Mouse (Mus musculus) neural tube, embryonic 11.5 days (tissue): ENCODE measurements at regions not wholly inside any gene's neighbourhood (a gene's known extent, or its start where the extent isn't known, plus 50 kb on each side); places are given as distances from the start of the nearest gene placed in this dataset.

ENCODE experiments used
- ATAC-seq: fragments of 200-750 bp; cut with Nextera tagmentation; 2 replicates; pipeline ENCODE4 v1.8.0; 2017; ENCODE audit warnings: moderate number of reproducible peaks, mild to moderate bottlenecking, moderate TSS enrichment, moderate library complexity; ENCODE audit not compliant: insufficient read depth, low FRiP score, low TSS enrichment
- DNase-seq: peaks from one replicate; pipeline ENCODE4 v3.0.0-alpha.2; 2015; ENCODE audit warnings: low spot score
- H3K27ac ChIP-seq: fragments of 300-500 bp; sonication (generic); 2 replicates; pipeline ENCODE4 v1.5.1; 2014; ENCODE audit warnings: low read depth, mild to moderate bottlenecking, low read length
- H3K27me3 ChIP-seq: fragments of 300-500 bp; sonication (generic); 2 replicates; pipeline ENCODE4 v1.6.1; 2014; ENCODE audit warnings: mild to moderate bottlenecking, low read length, mixed read lengths; ENCODE audit not compliant: control insufficient read depth, insufficient read depth
- H3K36me3 ChIP-seq: fragments of 300-500 bp; sonication (generic); 2 replicates; pipeline ENCODE4 v1.6.1; 2014; ENCODE audit warnings: mild to moderate bottlenecking, low read length, moderate library complexity, mixed read lengths; ENCODE audit not compliant: control insufficient read depth, insufficient read depth
- H3K4me1 ChIP-seq: fragments of 300-500 bp; sonication (generic); 2 replicates; pipeline ENCODE4 v1.6.1; 2014; ENCODE audit warnings: low read length, mixed read lengths; ENCODE audit not compliant: control insufficient read depth, insufficient read depth
- H3K4me2 ChIP-seq: fragments of 300-500 bp; sonication (generic); 2 replicates; pipeline ENCODE4 v1.6.1; 2014; ENCODE audit warnings: low read depth, mild to moderate bottlenecking, moderate library complexity
- H3K4me3 ChIP-seq: fragments of 300-500 bp; sonication (generic); 2 replicates; pipeline ENCODE4 v1.5.1; 2014; ENCODE audit warnings: low read depth, low read length
- H3K9ac ChIP-seq: fragments of 300-500 bp; sonication (generic); 2 replicates; pipeline ENCODE4 v1.6.1; 2014; ENCODE audit warnings: mild to moderate bottlenecking, low read length
- H3K9me3 ChIP-seq: fragments of 300-500 bp; sonication (generic); 2 replicates; pipeline ENCODE4 v1.6.1; 2016; ENCODE audit warnings: low read length; ENCODE audit not compliant: control insufficient read depth
- WGBS: fragments of 180-500 bp; shearing (Covaris S2); extraction: QIAGEN DNeasy Blood & Tissue Kit; methylation state at CpG from one replicate; pipeline ENCODE4 v1.1.7; 2014; 5-methylcytosine and 5-hydroxymethylcytosine counted together

DNA sequence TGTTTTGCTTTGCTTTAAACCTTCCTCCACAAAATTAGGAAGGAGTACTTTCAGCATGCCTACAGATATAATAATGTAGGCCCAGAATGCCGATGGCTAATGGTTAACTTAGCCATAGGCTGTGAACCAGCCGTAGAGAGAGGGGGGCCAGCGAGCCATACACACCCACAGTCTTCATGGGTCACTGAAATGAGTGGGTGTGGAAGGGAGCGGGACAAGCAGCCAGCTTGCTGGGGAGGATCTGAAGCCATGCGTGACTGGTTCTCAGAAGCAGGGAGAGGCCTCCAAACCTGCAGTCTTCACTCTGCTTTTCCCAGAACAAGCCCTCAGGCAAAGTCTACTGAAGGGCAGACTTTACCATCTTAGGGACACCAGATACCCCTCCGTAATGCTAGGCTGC, 50.8 kb upstream of the Ptpn13 start:
- ATAC-seq (no peak), DNase-seq (no peak)
- Histone ChIP-seq H3K4me2 (no peak overlapping the region), H3K4me3 (no peak overlapping the region), H3K36me3 (no peaks in the 10 kb centered on the region), H3K27ac (no peak overlapping the region), H3K9ac (no peak overlapping the region), H3K9me3 (no peaks in the 10 kb centered on the region), H3K4me1 (no peaks in the 10 kb centered on the region), H3K27me3 (no peaks in the 10 kb centered on the region)
- WGBS, result 64% methylated on average over 6 of the region's 6 CpGs

DNA sequence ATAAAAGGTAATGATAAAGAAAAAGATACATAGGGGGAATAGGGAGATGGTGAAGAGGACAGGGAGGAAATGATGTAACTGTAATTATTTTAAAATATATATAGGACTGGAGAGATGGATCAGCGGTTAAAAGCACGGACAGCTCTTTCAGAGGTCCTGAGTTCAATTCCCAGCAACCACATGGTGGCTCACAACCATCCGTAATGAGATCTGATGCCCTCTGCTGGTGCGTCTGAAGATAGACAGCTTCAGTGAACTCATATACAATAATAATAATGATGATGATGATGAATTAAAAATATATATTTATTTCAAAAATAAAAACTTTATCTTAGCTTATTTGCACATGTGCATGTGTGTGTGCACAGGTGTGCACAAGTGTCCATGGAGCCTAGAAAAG, 51.9 kb upstream of the Ptpn13 start:
- no peaks in the 10 kb centered on the region for H3K27me3 ChIP-seq
- DNase-seq (no peak), ATAC-seq (no peak)
- no peak overlapping the region for H3K27ac ChIP-seq
- H3K36me3 ChIP-seq, result no peaks in the 10 kb centered on the region
- no peak overlapping the region for H3K4me2 ChIP-seq
- 85% methylated on average over 4 of the region's 4 CpGs for WGBS
- no peak overlapping the region for H3K9ac ChIP-seq
- no peaks in the 10 kb centered on the region for H3K9me3 ChIP-seq
- H3K4me1 ChIP-seq, result no peaks in the 10 kb centered on the region
- no peak overlapping the region for H3K4me3 ChIP-seq

DNA sequence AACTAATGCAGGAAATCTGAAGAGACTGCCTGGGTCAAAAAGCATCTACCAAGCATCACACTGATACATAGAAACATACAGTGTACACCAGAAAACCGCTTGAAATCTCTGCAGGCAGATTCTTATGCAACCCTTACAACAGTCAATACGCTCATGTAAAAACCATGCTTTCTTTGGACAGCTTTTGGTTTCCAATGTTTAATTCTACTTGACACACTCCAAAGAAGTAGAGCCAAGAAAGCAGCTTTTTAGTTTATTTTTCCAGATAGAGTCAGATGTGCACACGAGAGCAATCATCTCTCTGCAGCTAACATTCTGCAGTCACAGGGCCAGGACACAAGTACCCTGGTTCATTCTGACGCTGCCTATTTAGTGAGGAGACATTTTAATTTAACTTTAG, 54.5 kb upstream of the Ptpn13 start:
- Histone ChIP-seq H3K36me3 (no peaks in the 10 kb centered on the region), H3K27me3 (no peaks in the 10 kb centered on the region), H3K4me2 (no peak overlapping the region), H3K4me1 (no peaks in the 10 kb centered on the region), H3K27ac (no peak overlapping the region), H3K4me3 (no peak overlapping the region), H3K9me3 (no peaks in the 10 kb centered on the region), H3K9ac (no peak overlapping the region)
- no peak for ATAC-seq
- no peak for DNase-seq
- WGBS, result 88% methylated on average over 4 of the region's 4 CpGs

DNA sequence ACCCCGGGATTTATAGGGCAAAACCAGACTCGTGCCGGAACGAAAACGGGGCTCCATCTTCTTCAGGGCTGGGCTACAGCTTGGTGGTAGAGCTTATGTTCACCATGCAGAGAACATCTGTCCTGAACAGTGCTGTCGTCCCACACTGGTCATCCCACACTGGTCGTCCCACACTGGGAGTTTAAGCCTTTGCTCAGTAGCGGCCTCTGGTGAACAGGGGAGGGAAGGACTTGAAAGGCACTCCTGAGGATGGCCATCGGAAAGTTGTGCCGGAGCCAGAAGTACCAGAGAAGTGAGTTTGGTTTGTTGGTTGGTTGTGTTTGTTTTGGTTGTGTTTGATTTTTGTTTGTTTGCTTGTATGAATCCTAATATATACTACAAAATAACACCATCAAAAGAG, 56.0 kb upstream of the Ptpn13 start:
- Histone ChIP-seq H3K4me1 (no peaks in the 10 kb centered on the region), H3K4me2 (no peak overlapping the region), H3K27ac (no peak overlapping the region), H3K9me3 (no peaks in the 10 kb centered on the region), H3K36me3 (no peaks in the 10 kb centered on the region), H3K9ac (no peak overlapping the region), H3K4me3 (no peak overlapping the region), H3K27me3 (no peaks in the 10 kb centered on the region)
- no peak for ATAC-seq
- 79% methylated on average over 10 of the region's 10 CpGs for WGBS
- no peak for DNase-seq

DNA sequence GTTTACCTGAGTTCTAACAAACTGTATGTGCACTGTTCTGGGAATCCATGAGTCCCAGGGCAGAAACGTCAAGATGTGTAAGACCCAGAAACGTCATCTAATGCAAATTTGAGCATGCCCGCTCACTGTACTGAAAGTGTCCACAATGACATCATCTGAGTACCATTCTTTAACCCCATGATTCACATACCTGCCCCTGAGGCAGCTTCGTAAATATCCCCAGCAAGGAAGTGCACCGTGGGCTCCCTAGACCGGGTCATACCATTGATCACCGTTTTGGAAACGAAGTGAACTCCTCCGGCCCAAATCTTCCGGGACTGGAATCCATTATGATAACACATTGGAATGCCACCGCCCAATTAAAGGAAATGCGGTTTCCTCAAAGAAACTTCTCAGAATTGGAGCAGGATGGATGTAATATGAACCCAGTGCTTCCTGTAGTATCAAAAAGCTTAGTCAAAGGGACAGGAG, 57.8 kb upstream of the Ptpn13 start:
- H3K27ac ChIP-seq, result no peak overlapping the region
- H3K27me3 ChIP-seq, result no peaks in the 10 kb centered on the region
- no peaks in the 10 kb centered on the region for H3K9me3 ChIP-seq
- H3K9ac ChIP-seq, result no peak overlapping the region
- H3K36me3 ChIP-seq, result no peaks in the 10 kb centered on the region
- ATAC-seq (no peak), DNase-seq (no peak)
- no peaks in the 10 kb centered on the region for H3K4me1 ChIP-seq
- WGBS, result 85% methylated on average over 12 of the region's 12 CpGs
- H3K4me3 ChIP-seq, result no peak overlapping the region
- no peak overlapping the region for H3K4me2 ChIP-seq

DNA sequence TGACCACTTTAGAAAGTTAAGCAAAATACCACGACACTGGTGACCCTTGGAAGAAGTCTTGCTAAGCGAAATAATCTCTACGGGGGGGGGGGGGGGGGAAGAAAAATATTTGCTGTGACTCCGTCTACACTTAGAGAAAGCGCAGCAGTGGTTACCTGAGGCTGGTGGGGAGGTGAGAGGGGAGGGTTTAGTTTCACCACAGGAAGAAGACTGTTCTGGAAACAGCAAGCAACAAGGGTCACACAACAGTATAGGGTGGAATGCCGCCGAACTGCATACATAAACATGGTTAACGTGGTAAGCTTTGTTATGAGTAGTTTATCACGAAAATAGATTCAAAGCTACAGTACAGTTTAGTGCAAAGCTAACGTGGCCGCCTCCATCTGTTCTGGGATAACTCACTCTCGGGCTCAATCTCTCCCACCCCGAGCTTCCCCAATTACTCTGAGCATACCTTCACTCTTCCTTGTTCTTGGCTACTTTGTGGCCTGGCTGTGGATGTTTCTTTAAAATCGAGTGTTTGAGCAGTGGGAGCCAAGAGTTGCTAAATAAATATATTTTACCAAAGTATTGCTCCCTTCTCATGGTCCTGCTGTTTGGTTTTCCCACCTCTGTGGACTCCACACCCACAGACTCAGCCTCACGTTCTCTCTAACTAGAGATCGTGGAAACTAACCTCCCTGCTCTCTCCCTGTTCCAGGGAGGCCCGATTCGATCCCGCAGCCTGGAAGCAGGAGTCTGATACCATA, 59.1 kb upstream of the Ptpn13 start:
- Histone ChIP-seq H3K4me1 (no peaks in the 10 kb centered on the region), H3K36me3 (no peaks in the 10 kb centered on the region), H3K9ac (no peak overlapping the region), H3K4me3 (no peak overlapping the region), H3K9me3 (no peaks in the 10 kb centered on the region), H3K27ac (no peak overlapping the region), H3K4me2 (no peak overlapping the region), H3K27me3 (no peaks in the 10 kb centered on the region)
- no peak for ATAC-seq
- 86% methylated on average over 19 of the region's 19 CpGs for WGBS
- no peak for DNase-seq

DNA sequence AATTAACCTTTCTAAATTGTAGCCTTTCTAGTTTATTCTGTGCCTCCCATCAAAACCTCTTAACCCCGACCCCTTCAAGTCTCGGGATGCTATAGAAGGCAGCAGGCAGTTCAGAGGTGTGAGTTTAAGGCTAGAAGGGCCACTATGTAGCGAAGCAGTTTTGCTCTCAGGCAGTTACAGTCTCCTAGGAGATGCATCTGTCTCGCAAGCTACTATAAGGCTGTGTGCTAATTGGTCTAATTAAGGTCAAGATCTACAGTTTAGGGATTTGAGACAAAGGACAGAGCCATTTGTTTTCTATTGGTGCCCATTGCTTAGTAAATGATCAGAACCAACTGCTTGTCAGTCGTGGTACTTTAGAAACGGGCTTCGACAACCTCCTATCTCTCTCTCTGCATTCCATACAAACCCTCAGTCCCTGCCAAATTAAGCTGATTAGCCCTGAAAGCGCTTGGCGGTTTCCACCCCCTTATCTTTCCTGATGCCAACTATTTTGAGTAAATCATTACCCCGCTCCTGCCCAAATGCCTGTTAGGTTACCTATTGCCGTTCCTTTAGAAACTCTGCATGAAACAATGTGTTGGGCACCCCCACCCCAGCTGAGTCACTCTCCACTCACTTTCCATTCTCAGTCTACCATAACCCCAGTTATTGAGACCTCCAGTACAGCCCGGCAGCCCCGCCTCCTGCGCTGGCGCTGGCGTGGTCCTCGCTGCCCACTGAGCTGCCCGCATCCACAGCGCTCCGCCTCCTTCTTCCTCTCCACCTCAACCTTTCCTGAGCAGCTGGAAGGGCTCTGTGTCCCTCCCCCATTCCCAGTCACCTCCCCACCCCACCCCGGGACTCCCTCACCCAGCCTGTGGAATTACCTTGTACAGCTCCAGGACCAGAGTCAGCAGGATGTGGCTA, 59.9 kb upstream of the Ptpn13 start:
- Histone ChIP-seq H3K4me2 (no peak overlapping the region), H3K4me1 (no peaks in the 10 kb centered on the region), H3K4me3 (no peak overlapping the region), H3K27me3 (no peaks in the 10 kb centered on the region), H3K36me3 (no peaks in the 10 kb centered on the region), H3K9me3 (no peaks in the 10 kb centered on the region), H3K9ac (no peak overlapping the region), H3K27ac (no peak overlapping the region)
- 91% methylated on average over 21 of the region's 21 CpGs for WGBS
- ATAC-seq, result no peak
- DNase-seq, result no peak

DNA sequence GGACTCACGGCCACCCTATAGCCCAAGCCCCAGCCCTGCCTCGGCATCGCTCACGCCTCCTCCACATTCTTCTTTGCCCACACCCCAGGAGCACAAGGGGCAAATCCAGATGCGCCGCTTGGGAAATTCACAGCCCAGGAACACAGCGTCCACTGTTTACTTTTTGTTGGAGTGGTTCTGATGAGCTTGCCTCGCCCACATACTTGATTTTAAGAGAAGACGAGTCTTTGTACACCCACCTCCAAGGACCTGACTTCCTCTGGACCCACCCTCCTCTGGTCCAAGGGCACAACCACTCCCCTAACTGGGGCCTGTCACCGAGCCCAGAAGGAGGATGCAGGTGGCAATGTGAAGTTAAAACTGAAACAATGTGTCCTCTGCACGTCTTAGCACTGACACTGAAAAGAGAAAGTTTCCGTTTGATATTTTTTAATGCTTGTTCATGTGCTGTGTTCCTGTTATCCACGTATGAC, 64.2 kb upstream of the Ptpn13 start:
- H3K9ac ChIP-seq, result no peak overlapping the region
- 83% methylated on average over 13 of the region's 13 CpGs for WGBS
- no peak for ATAC-seq

More for the DNA sequence above, 64.2 kb upstream of the Ptpn13 start:
- Histone ChIP-seq H3K36me3 (no peaks in the 10 kb centered on the region), H3K4me2 (no peak overlapping the region), H3K27ac (no peak overlapping the region), H3K9me3 (no peaks in the 10 kb centered on the region), H3K4me3 (no peak overlapping the region), H3K4me1 (peaks cover under 1% of the 10 kb centered on the region; the same call in 1 of the 2 replicates), H3K27me3 (no peaks in the 10 kb centered on the region)
- DNase-seq, result no peak
